Mouse (Mus musculus) left cerebral cortex, adult 18-20 months (tissue): ENCODE measurements around the gene Rph3al. TPM values are rescaled to one million over a fixed set of nuclear protein-coding genes. Genes with fewer than 3 reads are reported as not detected.

Experiments
- DNase-seq, 2 experiments: peaks; one replicate each; pipeline ENCODE4 v3.0.0; 2021 to 2022; ENCODE audit warnings: low spot score in 2 of 2, mixed read lengths in 1 of 2
- total RNA-seq, 2 experiments: library from RNA; stranded (reverse); gene quantifications; 2 replicates each; pipeline ENCODE4 v1.2.3; 2021

Gene Rph3al
- total RNA-seq, 2 experiments from 2014 or later: 1.9 to 2.7 TPM

- DNase-seq: no peak
Measured at GRCm38 (mm10) chr11:75833081-75833480, 105.1 kb downstream of the Rph3al start.

- no peak for DNase-seq
Measured at GRCm38 (mm10) chr11:75830386-75830785, 107.8 kb downstream of the Rph3al start.

- DNase-seq: no peak
Measured at GRCm38 (mm10) chr11:75827414-75827813, 110.8 kb downstream of the Rph3al start.

DNA sequence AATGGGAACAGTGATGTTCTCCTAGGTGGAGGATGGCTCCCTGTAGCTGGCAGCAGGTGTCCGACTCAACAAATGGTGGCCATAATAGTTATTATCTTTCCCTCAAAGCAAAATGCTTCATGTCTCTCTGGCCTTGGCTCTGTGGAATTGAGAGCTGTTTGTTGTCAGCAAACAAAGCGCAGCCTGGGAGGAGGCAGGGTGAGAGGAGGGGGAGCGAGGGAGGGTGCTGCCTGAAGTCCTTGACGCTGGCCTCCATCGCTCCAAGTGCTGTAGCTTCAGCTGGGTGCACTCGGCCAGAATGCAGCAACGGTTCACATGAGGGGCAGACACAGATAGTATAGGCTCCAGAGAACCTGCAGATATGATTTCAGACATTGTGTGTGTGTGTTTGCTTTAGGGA, 114.7 kb downstream of the Rph3al start:
- no peak for DNase-seq

- no peak for DNase-seq
Measured at GRCm38 (mm10) chr11:75813085-75813484, 125.1 kb downstream of the Rph3al start.

- peak; percentile 21 to 56 for DNase-seq
Measured at GRCm38 (mm10) chr11:75811900-75812299, 126.3 kb downstream of the Rph3al start.

DNA sequence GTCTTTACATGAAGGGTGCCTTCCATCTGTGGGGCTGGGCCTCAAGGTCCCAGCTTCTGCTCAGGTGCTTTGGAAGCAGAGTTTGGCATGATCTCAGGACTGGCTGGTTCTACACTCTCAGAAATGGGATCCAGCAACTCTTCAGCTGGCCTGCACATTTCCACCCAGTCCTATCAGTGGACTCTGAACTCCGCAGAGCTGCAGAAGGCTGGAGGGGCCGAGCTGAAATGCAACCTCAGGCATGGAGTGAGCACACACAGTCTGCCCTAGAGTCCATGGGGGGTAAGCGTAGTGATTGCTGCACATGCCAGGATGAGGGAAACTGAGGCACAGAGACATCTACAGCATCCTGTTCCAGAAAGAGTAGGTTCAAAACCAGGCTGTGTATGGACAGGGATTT, 127.7 kb downstream of the Rph3al start:
- no peak for DNase-seq

- no peak for DNase-seq
Measured at GRCm38 (mm10) chr11:75807486-75807885, 130.7 kb downstream of the Rph3al start.

DNA sequence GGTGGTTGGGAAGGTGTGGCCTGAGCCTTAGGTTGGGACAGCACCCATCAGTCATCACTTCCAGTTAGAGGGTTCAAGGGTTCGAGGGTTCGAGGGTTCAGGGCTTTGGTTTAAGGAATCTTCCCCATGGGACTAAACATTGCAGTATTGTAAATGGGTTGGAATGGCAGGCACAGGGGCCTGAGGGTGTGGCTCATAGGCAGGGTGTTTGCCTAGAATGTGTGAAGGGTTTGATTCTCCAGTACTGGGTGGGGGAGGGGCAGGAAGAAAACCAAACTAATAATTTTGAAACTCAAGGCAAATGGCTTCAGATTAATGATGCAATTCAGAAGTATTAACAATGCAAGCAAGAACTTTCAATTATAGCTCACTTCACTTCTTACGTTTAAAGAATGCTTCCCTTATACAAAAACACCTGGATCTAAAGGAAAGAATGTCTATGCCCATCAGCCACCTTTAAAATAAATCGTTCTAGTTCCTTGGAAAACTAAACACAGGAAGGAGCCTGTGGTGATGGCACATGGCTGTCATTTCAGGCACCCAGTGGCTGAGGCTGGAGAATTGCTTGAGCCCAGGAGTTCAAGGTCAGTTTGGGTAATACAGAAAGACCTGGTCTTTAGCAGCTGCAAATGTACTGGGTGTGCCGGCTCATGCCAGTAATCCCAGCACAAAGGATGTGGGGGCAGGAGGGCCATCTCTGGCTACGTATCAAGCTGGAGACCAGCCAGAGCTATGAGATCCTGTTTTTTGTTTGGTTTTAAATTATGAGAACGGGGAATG, 136.3 kb downstream of the Rph3al start:
- no peak for DNase-seq

DNA sequence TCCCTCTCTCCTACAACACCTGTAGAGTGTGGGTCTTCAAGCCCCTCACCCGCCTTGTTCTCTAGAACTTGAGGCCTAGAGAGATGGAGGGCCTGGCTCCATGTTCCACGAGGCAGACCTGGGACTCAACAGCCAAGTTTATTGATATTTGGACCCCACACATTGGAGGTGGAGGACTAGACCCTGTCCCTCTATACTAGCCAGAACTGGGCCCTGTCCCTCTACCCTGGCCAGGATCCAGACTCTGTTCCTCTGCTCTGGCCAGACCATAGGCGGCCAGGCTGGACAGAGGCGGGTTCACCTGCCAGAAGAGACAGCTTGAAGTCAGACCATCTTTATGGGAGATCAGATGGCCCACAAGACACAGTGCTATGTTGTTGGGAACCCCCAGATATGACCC, 136.9 kb downstream of the Rph3al start:
- no peak for DNase-seq

- no peak for DNase-seq
Measured at GRCm38 (mm10) chr11:75796536-75797246, 141.5 kb downstream of the Rph3al start.

DNA sequence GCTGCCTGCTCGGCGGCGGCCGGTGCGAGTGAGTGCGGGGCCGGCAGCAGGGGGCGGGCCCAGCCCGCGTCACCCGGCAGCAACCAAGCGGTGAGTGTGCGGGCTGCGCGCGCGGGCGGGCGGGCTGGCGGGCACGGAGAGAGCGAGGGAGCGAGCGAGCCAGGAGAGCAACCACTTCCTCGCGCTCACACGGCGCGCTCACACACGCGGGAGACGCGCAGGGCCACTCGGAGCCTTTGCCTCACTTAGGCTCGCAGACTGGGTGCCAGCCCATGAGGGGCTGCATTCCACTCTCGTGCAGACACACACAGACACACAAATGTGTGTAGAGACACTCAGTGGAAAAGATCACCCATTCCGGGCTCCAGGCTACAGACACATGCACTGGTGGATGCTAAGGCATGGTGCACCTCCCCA, 142.2 kb downstream of the Rph3al start, which contains the start of gene Doc2b:
Gene Doc2b (minus strand): TSS at position 21 of the 417 bp plus-strand sequence.
- peak; percentile 68 to 84 for DNase-seq

DNA sequence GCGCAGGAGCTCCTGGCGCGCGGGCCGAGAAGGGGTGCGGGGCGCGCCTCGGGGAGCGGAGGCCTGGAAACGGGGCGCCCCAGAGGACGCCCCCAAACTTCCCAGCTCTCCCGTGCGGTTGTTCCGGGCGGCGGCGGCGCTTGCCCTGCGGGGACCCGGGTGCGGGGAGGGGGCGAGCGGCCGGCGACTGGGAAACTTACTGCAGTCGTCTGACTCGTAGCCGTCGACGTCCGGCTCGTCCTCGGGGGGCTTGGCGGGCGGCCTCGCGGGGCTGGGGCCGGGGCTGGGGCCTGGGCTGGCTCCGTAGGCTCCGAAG, 142.9 kb downstream of the Rph3al start:
- DNase-seq: no peak

GRCm38 (mm10) chr11:75794602-75795320, 143.5 kb downstream of the Rph3al start:
- no peak for DNase-seq

DNA sequence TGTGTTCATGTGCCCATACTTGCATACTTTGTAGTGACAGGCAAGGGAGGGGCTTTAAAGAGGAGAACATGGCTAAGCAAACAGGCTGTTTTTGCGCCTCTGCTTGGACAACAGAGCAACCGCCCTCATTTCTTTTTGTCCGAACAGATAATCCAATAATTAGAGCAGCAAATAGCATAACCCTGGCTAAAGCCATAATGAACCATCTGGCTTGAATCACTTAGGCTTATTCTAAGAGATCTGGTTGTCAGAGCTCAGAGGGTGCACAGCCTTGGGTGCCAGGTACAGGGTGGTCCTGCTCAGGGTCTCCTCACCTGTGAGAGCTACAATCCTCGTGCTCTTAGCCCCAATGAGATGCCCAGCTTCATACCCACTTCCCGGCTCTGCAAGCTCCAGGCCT, 144.9 kb downstream of the Rph3al start:
- no peak for DNase-seq

DNA sequence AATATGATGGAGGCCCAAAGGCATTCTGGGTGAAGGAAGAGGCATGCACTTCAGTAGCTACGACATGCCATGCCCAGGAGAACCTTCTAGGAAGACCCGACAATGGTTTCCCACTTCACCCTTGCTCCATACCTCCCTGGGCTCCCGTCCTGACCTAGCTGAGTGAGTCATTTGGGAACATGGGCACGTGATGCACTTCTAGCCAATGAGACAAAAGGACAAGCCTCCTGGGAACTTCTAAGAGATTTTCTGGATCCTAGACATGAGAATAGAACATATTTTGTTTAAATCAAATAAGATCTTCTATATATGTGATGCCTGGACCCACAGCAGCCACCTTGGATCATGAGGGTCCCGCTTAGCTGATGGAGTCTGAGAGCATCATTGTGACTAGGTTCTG, 145.7 kb downstream of the Rph3al start:
- no peak for DNase-seq

GRCm38 (mm10) chr11:75785897-75786296, 152.3 kb downstream of the Rph3al start:
- no peak for DNase-seq

- no peak for DNase-seq
Measured at GRCm38 (mm10) chr11:75783799-75784198, 154.4 kb downstream of the Rph3al start.

DNA sequence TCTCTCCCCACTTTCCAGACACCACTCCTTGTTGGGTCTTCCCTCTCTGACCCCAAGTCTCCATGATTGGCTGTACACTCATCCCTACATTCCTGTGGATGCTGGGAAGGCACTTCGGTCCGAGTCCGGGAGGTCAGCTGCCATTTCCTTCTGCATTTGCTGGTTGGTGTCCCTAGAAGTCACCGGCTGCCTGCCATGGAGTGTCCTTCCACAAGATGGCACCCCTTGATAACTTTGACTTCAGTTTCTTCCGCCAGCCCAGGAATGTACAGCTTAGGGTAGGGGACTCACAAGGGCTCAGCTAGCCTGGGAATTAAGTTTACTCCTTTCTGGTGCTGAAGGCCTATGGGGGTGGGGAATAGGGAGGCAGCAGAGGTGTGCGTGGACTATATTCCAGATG, 156.3 kb downstream of the Rph3al start:
- peak; percentile 64 to 75 for DNase-seq
